Mouse (Mus musculus) liver, embryonic 15.5 days (tissue): Measurements from ENCODE around the gene C1qtnf9. TPM values are rescaled to one million over a fixed set of nuclear protein-coding genes. Genes with fewer than 3 reads are reported as not detected.
A peak's percentile ranks its signal among the peaks of the same experiment; 100 is the strongest.

Experiments
- ATAC-seq: fragments of 200-750 bp; cut with Nextera tagmentation; 2 replicates; pipeline ENCODE4 v1.8.0; 2017; ENCODE audit warnings: moderate number of reproducible peaks, mild to moderate bottlenecking, moderate library complexity; ENCODE audit not compliant: insufficient read depth
- H3K27ac ChIP-seq: fragments of 300-500 bp; sonication (generic); replicated peaks from 2 replicates; pipeline ENCODE4 v1.5.1; 2015; ENCODE audit warnings: mild to moderate bottlenecking, inconsistent platforms
- H3K27me3 ChIP-seq: fragments of 300-500 bp; sonication (generic); 2 replicates; pipeline ENCODE4 v1.6.1; 2015; ENCODE audit warnings: mild to moderate bottlenecking, inconsistent platforms
- H3K36me3 ChIP-seq: fragments of 300-500 bp; sonication (generic); replicated peaks from 2 replicates; pipeline ENCODE4 v1.6.1; 2015; ENCODE audit warnings: moderate library complexity, mild to moderate bottlenecking, inconsistent platforms
- H3K4me1 ChIP-seq: fragments of 300-500 bp; sonication (generic); replicated peaks from 2 replicates; pipeline ENCODE4 v1.6.1; 2015; ENCODE audit warnings: inconsistent platforms
- H3K4me2 ChIP-seq: fragments of 300-500 bp; sonication (generic); 2 replicates; pipeline ENCODE4 v1.6.1; 2015; ENCODE audit warnings: moderate library complexity, mild to moderate bottlenecking, inconsistent platforms
- H3K4me3 ChIP-seq: fragments of 300-500 bp; sonication (generic); replicated peaks from 2 replicates; pipeline ENCODE4 v1.5.1; 2015; ENCODE audit warnings: mild to moderate bottlenecking, inconsistent platforms
- H3K9ac ChIP-seq: fragments of 300-500 bp; sonication (generic); 2 replicates; pipeline ENCODE4 v1.6.1; 2015; ENCODE audit warnings: moderate library complexity, mild to moderate bottlenecking, inconsistent platforms
- H3K9me3 ChIP-seq: fragments of 300-500 bp; sonication (generic); replicated peaks from 2 replicates; pipeline ENCODE4 v1.6.1; 2016; ENCODE audit warnings: inconsistent platforms
- WGBS: fragments of 180-500 bp; shearing (Covaris S2); methylation state at CpG from one replicate; pipeline ENCODE4 v1.1.7; 2015; ENCODE audit warnings: mixed read lengths; ENCODE audit not compliant: insufficient replicate concordance; 5-methylcytosine and 5-hydroxymethylcytosine counted together
- polyA plus RNA-seq: library from polyadenylated mRNA; unstranded; fragments of >200 nt; fragmentation: Nextera tagmentation; extraction: Ambion mirVana; gene quantifications from 2 replicates; pipeline ENCODE4 v1.2.1, GENCODE M21; 2015

The C1qtnf9 gene
- polyA plus RNA-seq, 1 experiment from 2014 or later, result 0.17 TPM

DNA sequence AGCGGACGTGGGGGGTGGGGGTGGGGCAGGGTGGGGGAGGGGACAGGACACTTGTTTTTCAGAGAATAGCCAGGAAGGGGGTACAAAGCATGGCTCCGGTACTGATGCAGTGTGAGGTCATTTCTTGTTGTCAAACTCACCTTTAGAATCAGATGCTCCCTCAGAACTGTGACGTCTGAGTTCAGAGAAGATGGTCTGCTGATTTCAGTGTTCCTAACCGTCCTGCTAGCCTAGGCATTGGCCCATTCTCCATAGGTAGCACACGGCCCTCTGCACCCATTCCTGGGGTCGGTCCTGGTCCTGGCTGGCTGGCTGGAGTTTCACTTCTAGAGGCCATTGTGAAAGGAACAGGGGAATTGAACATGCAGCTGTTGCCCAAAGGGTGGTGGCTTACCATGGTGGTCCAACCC lies 30.7 kb upstream of the C1qtnf9 start:
- Histone ChIP-seq H3K27ac (peak overlapping the region; percentile 77), H3K4me1 (peaks cover 39% of the 10 kb centered on the region)
- WGBS, result 15% methylated on average over 7 of the region's 7 CpGs

DNA sequence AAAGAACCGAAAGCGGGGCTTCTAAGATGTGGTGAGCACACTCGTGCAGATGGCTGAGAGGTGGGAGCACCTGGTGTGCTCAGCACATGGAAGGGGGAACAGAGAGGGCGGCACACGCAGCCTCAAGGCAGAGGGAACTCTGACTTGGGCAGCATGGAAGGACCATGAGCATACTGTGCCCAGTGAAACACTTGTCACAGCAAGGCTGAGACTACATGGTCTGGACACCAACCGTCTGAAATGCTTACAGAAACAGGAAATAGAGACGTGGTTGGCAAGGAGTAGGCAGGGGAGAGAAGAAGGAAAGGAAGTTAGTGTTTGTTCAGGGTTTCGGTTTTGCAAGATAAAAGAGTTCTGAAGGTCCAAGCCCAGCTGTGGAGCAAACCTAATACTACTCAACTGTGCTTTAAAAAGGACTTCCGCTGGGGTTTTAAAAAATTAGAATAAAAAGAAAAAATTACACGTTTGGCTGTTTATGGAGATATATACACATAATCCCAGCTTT lies 29.4 kb upstream of the C1qtnf9 start:
- H3K9me3 ChIP-seq, result no peaks in the 10 kb centered on the region
- no peak overlapping the region for H3K4me3 ChIP-seq
- 0 out of 2 replicates have a peak, but pooled peaks cover 12% of the 10 kb centered on the region for H3K36me3 ChIP-seq
- H3K27me3 ChIP-seq, result no peaks in the 10 kb centered on the region
- peak overlapping the region; percentile 32 for H3K4me2 ChIP-seq
- no peak for ATAC-seq
- WGBS, result 31% methylated on average over 10 of the region's 10 CpGs
- peak overlapping the region; percentile 76 for H3K27ac ChIP-seq
- H3K9ac ChIP-seq, result no peak overlapping the region
- H3K4me1 ChIP-seq, result peaks cover 43% of the 10 kb centered on the region

More for the DNA sequence above, 30.7 kb upstream of the C1qtnf9 start:
- Histone ChIP-seq H3K27me3 (no peaks in the 10 kb centered on the region), H3K9me3 (no peaks in the 10 kb centered on the region), H3K4me2 (peak overlapping the region; percentile 41), H3K9ac (no peak overlapping the region), H3K36me3 (0 out of 2 replicates have a peak, but pooled peaks cover 5% of the 10 kb centered on the region), H3K4me3 (no peak overlapping the region)
- no peak for ATAC-seq

DNA sequence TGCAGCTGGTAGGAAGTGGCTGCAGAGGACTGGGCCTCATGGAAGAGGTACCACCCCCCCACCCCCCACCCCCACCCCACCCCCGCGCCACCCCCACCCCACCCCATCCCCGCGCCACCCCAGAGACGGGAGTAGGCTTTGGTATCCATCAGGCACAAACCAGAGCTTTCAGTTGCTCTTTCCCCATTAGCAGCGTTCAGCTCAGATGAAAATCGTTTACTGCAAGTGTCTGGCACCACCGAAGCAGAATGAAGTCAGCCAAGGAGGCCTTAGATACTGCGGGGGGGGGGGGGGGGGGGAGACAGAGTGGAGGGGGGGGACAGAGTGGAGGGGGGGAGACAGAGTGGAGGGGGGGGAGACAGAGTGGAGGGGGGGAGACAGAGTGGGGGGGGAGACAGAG lies 28.8 kb upstream of the C1qtnf9 start:
- 15% methylated on average over 8 of the region's 9 CpGs for WGBS
- H3K36me3 ChIP-seq, result 0 out of 2 replicates have a peak, but pooled peaks cover 12% of the 10 kb centered on the region
- ATAC-seq, result no peak

DNA sequence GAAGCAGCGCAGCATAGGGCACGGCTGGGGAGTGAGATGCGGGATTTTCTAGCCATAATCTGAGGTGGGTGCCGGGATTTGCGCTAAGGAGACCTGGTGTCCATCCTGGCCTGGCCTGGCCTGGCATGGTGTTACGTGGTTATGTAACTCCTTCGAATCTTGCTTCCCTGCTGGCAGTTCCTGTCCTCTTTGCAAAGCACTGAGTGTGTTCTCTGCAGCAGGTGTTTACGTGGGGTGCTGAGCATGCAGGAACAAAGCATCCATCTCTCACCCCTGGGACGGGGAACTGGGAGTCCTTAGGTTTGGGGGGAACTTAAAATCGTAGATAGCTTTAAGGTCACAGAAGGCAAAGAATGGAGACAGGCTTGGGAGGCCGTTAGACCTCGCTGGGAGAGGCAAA lies 28.3 kb upstream of the C1qtnf9 start:
- Histone ChIP-seq H3K27me3 (no peaks in the 10 kb centered on the region), H3K9me3 (no peaks in the 10 kb centered on the region), H3K4me1 (peaks cover 43% of the 10 kb centered on the region), H3K4me3 (no peak overlapping the region), H3K4me2 (no peak overlapping the region), H3K9ac (no peak overlapping the region), H3K36me3 (0 out of 2 replicates have a peak, but pooled peaks cover 12% of the 10 kb centered on the region), H3K27ac (no peak overlapping the region)
- 58% methylated on average over 12 of the region's 12 CpGs for WGBS
- ATAC-seq, result no peak

More for the DNA sequence above, 28.8 kb upstream of the C1qtnf9 start:
- Histone ChIP-seq H3K9ac (no peak overlapping the region), H3K9me3 (no peaks in the 10 kb centered on the region), H3K4me3 (no peak overlapping the region), H3K4me1 (peaks cover 43% of the 10 kb centered on the region), H3K27ac (peak overlapping the region; percentile 76; the same call in 1 of the 2 replicates), H3K4me2 (no peak overlapping the region), H3K27me3 (no peaks in the 10 kb centered on the region)

DNA sequence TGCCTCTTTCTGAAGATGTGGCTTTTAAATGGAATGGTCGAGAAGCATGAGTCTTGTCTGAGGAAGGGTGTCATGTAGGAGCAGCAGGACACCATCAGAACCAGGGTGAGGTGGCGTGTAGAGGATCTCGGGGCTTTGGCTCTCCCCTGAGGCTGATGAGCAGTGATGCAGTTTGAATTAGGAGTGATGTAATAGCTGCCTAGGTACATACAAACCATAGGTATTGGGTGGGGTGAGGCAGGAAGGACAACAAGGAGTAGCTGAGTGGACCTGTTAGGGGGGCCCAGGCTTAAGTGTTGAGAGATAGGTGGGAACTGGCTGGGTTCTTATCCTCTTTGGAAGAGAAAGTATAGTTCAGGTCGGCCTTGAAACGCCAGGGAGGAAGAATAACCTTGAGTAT lies 27.4 kb upstream of the C1qtnf9 start:
- Histone ChIP-seq H3K9ac (no peak overlapping the region), H3K27ac (no peak overlapping the region), H3K4me1 (peaks cover 36% of the 10 kb centered on the region), H3K4me2 (no peak overlapping the region), H3K9me3 (no peaks in the 10 kb centered on the region), H3K27me3 (no peaks in the 10 kb centered on the region), H3K4me3 (no peak overlapping the region), H3K36me3 (0 out of 2 replicates have a peak, but pooled peaks cover 9% of the 10 kb centered on the region)
- 54% methylated on average over 5 of the region's 5 CpGs for WGBS
- no peak for ATAC-seq

DNA sequence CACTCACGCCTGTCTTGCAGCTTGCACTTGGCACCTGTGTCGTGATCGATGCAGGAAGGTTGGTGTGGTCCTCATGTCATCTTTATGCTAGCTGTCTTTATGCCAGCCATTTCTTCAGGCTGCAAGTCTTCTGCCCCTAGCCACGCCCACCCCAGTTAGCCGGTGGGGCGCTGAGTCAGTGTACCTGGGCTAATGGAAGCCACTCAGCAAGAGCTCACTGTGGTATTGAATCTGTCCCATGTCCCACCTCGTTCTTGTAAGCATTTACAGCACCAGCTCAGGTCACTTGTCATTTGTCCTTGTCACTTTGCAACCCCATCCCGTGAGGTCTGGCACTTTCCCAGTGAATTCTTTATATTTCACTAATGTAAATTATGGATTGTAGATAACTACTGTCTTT lies 26.9 kb upstream of the C1qtnf9 start:
- peaks cover 35% of the 10 kb centered on the region for H3K4me1 ChIP-seq
- H3K27me3 ChIP-seq, result no peaks in the 10 kb centered on the region
- WGBS, result 50% methylated on average over 8 of the region's 8 CpGs
- H3K27ac ChIP-seq, result no peak overlapping the region
- no peak overlapping the region for H3K4me3 ChIP-seq
- no peak for ATAC-seq
- H3K9ac ChIP-seq, result no peak overlapping the region
- H3K9me3 ChIP-seq, result no peaks in the 10 kb centered on the region
- H3K4me2 ChIP-seq, result no peak overlapping the region
- peaks cover 13% of the 10 kb centered on the region; the same call in 1 of the 2 replicates for H3K36me3 ChIP-seq

DNA sequence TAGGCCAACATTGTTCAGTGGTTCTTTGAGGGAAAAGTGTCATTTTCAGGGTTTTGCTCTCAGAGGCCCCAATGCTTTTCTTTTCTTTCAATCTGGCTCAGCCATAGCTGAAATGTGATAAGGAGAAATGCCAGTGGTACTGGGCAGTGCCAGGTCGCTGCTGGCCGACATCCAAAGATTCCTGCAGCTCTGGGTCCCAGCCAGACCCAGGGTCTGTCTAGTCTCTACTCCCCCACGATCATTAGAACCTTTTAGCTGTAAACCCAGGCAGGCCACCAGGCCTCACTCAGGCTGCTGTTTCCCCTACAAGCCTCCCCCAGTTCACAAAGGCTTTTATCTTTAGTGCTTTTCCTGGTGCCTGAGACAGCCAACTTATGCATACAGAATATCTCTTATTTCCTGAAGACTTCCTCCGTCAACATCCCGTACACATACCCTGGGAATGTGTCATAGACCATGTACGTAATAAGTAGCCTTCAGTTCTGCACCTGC lies 26.4 kb upstream of the C1qtnf9 start:
- ATAC-seq, result no peak
- no peak overlapping the region for H3K9ac ChIP-seq

DNA sequence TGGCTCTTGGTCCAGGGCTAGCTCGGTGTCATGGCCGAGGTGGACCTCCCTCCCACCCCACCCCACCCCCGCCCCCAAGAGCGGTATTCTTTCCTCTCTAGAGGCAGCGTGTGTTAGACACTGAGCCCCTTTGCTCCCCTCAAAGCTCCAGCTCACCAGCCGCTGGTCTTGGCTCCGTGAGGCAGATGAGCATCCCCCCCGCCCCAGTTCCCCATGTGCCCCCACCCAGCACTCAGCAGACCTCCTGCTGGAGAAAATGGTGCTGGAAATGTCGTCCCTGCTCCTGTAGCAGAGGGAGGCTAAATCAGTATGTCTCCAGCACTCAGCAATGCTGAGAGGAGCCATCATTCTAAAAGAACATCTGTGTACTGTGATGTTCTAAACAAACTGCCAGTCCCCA lies 24.3 kb upstream of the C1qtnf9 start:
- H3K27me3 ChIP-seq, result no peaks in the 10 kb centered on the region
- H3K27ac ChIP-seq, result no peak overlapping the region
- no peak overlapping the region for H3K9ac ChIP-seq
- H3K4me3 ChIP-seq, result no peak overlapping the region
- H3K4me2 ChIP-seq, result no peak overlapping the region
- H3K36me3 ChIP-seq, result peaks cover 35% of the 10 kb centered on the region
- H3K9me3 ChIP-seq, result no peaks in the 10 kb centered on the region
- peaks cover 17% of the 10 kb centered on the region for H3K4me1 ChIP-seq
- 69% methylated on average over 9 of the region's 9 CpGs for WGBS
- ATAC-seq, result no peak

More for the DNA sequence above, 26.4 kb upstream of the C1qtnf9 start:
- Histone ChIP-seq H3K36me3 (peaks cover 18% of the 10 kb centered on the region), H3K9me3 (no peaks in the 10 kb centered on the region), H3K27ac (no peak overlapping the region), H3K4me2 (no peak overlapping the region), H3K4me3 (no peak overlapping the region), H3K4me1 (peaks cover 30% of the 10 kb centered on the region), H3K27me3 (no peaks in the 10 kb centered on the region)
- 59% methylated on average over 6 of the region's 6 CpGs for WGBS

DNA sequence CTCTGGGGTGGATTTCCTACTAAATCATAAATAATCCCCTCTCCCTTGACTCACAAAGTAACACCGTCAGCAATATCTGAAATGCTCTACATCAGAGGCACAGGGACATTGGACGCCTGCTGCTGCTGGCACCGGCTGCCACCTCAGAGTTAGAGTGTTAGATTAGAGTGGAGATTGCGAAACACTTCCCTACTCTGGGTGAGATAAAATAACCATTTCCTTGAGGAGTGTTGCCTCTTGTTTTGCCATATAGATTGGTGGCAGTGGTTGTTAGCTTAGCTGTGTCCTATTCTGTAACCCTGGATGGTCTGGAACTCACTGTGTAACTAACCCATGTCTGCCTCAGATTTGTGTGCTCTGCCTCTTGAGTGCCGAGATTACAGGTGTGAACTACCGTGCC lies 22.7 kb upstream of the C1qtnf9 start:
- peaks cover 50% of the 10 kb centered on the region for H3K36me3 ChIP-seq
- 32% methylated on average over 6 of the region's 6 CpGs for WGBS
- ATAC-seq, result no peak

DNA sequence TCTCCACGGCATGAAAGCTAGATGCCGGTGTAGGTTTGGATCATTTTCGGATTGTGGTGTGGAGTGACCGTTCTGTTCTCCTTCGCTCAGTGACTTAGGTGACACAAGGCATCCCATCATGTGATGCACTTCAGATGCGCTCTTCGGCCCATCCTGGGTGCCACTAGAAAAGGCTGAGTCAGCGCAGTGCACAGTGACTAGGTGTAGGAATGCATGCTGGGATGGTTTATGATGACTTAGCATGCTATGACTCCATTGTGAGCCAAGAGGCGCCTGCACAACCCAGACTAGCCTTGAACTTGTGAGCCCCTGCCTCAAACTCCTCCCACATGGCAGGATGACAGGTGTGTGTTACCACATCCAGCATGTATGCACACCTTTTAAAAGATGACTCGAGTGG lies 21.8 kb upstream of the C1qtnf9 start:
- peaks cover 7% of the 10 kb centered on the region for H3K4me1 ChIP-seq
- no peak overlapping the region for H3K4me2 ChIP-seq
- no peaks in the 10 kb centered on the region for H3K9me3 ChIP-seq
- H3K4me3 ChIP-seq, result no peak overlapping the region
- H3K27me3 ChIP-seq, result no peaks in the 10 kb centered on the region
- no peak overlapping the region for H3K27ac ChIP-seq
- H3K9ac ChIP-seq, result no peak overlapping the region
- WGBS, result 84% methylated on average over 10 of the region's 10 CpGs
- no peak for ATAC-seq
- peaks cover 60% of the 10 kb centered on the region for H3K36me3 ChIP-seq

More for the DNA sequence above, 22.7 kb upstream of the C1qtnf9 start:
- Histone ChIP-seq H3K9me3 (no peaks in the 10 kb centered on the region), H3K4me1 (peaks cover 11% of the 10 kb centered on the region), H3K4me2 (no peak overlapping the region), H3K9ac (no peak overlapping the region), H3K27ac (no peak overlapping the region), H3K4me3 (no peak overlapping the region), H3K27me3 (no peaks in the 10 kb centered on the region)

DNA sequence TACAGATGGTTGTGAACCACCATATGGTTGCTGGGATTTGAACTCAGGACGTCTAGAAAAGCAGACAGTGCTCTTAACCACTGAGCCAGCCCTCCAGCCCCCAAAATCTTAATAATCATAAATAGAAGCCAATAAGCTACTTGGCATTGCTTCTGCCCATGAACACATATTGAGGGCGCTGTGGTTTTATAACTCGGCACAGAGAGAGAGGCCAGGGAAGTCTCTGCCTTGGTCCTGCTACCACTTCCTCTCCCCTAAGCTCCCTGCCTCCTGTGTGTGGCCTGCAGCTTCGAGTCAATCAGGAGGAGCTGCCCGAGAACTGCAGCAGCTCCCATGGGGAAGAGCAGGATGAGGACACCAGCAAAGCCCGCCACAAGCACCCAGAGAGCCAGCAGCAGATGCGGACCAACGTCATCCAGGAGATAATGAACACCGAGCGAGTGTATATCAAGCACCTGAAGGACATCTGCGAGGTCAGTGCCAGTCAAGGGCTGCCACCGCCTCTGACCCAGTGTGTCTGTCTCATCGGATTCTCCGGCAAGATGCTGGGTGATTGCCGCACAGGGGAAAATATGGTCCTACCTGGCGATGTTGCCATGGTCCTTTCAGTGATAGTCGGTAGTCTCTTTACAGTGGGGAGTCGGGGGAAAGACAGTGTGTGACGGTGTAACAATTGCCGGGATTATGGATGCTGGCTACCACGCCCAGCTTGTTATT lies 20.6 kb upstream of the C1qtnf9 start:
- Histone ChIP-seq H3K4me2 (no peak overlapping the region), H3K27ac (no peak overlapping the region), H3K9me3 (no peaks in the 10 kb centered on the region), H3K27me3 (no peaks in the 10 kb centered on the region), H3K4me1 (peaks cover 3% of the 10 kb centered on the region), H3K36me3 (peaks cover 64% of the 10 kb centered on the region), H3K4me3 (no peak overlapping the region), H3K9ac (no peak overlapping the region)
- ATAC-seq, result no peak
- WGBS, result 67% methylated on average over 21 of the region's 21 CpGs
